Mouse (Mus musculus) embryonic facial prominence, embryonic 13.5 days (tissue): ENCODE measurements at regions not wholly inside any gene's neighbourhood (a gene's known extent, or its start where the extent isn't known, plus 50 kb on each side); places are given as distances from the start of the nearest gene placed in this dataset.

Experiments used
- ATAC-seq: fragments of 200-750 bp; cut with Nextera tagmentation; 2 replicates; pipeline ENCODE4 v1.8.0; 2017; ENCODE audit warnings: low read depth; ENCODE audit not compliant: insufficient number of reproducible peaks, insufficient read depth, low FRiP score, low TSS enrichment
- H3K27ac ChIP-seq: fragments of 300-500 bp; sonication (generic); 2 replicates; pipeline ENCODE4 v1.5.1; 2015; ENCODE audit warnings: moderate library complexity, mild to moderate bottlenecking, inconsistent platforms
- H3K27me3 ChIP-seq: fragments of 300-500 bp; sonication (generic); 2 replicates; pipeline ENCODE4 v1.6.1; 2015; ENCODE audit warnings: mild to moderate bottlenecking, inconsistent platforms
- H3K36me3 ChIP-seq: fragments of 300-500 bp; sonication (generic); 2 replicates; pipeline ENCODE4 v1.6.1; 2015; ENCODE audit warnings: mild to moderate bottlenecking, inconsistent platforms
- H3K4me1 ChIP-seq: fragments of 300-500 bp; sonication (generic); 2 replicates; pipeline ENCODE4 v1.6.1; 2015; ENCODE audit warnings: inconsistent platforms
- H3K4me2 ChIP-seq: fragments of 300-500 bp; sonication (generic); 2 replicates; pipeline ENCODE4 v1.6.1; 2015; ENCODE audit warnings: moderate library complexity, mild to moderate bottlenecking, inconsistent platforms
- H3K4me3 ChIP-seq: fragments of 300-500 bp; sonication (generic); 2 replicates; pipeline ENCODE4 v1.5.1; 2015; ENCODE audit warnings: mild to moderate bottlenecking, inconsistent platforms
- H3K9ac ChIP-seq: fragments of 300-500 bp; sonication (generic); 2 replicates; pipeline ENCODE4 v1.6.1; 2015; ENCODE audit warnings: mild to moderate bottlenecking, inconsistent platforms
- H3K9me3 ChIP-seq: fragments of 300-500 bp; sonication (generic); 2 replicates; pipeline ENCODE4 v1.6.1; 2016; ENCODE audit warnings: inconsistent platforms
- WGBS: fragments of 180-500 bp; shearing (Covaris S2); methylation state at CpG from one replicate; pipeline ENCODE4 v1.1.7; 2015; ENCODE audit warnings: mixed read lengths; 5-methylcytosine and 5-hydroxymethylcytosine counted together

DNA sequence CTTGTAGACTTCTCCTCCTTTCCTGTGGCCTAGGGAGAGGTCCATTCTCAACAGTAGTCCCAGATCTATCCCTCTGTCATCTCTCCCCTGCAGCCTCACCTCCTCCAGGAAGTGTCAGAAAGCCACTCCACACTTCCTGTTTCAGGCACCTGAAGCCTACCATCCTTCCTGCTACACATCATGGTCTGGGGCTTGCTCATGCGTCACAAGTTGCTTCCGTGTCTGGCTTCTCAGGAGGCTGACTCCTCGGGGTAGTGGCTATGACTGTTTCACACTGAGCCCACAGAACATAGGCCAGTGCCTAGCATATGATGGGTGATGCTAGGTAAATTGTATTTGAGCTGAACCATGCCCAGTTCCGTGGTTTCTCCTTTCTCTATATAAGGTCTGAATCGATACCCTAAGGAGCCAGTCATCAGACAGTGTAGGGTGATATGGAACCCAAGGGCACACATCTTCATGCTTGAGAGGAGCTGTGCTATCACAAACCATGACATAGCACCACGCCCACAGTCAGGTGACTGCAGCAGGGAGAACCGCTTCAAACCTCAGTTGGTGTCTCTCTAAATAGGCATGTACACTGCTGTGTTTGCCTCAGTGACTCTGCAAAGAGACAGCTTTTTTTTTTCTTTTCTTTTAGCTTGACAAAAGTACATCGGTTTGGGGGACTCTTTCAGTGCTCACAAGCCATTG is 272.2 kb downstream of the Sec61b start:
- Histone ChIP-seq H3K9me3 (no peaks in the 10 kb centered on the region), H3K4me3 (no peak overlapping the region), H3K27ac (no peak overlapping the region), H3K36me3 (no peaks in the 10 kb centered on the region), H3K4me1 (no peaks in the 10 kb centered on the region), H3K9ac (no peak overlapping the region), H3K4me2 (no peak overlapping the region), H3K27me3 (no peaks in the 10 kb centered on the region)
- no peak for ATAC-seq
- 85% methylated on average over 8 of the region's 8 CpGs for WGBS

DNA sequence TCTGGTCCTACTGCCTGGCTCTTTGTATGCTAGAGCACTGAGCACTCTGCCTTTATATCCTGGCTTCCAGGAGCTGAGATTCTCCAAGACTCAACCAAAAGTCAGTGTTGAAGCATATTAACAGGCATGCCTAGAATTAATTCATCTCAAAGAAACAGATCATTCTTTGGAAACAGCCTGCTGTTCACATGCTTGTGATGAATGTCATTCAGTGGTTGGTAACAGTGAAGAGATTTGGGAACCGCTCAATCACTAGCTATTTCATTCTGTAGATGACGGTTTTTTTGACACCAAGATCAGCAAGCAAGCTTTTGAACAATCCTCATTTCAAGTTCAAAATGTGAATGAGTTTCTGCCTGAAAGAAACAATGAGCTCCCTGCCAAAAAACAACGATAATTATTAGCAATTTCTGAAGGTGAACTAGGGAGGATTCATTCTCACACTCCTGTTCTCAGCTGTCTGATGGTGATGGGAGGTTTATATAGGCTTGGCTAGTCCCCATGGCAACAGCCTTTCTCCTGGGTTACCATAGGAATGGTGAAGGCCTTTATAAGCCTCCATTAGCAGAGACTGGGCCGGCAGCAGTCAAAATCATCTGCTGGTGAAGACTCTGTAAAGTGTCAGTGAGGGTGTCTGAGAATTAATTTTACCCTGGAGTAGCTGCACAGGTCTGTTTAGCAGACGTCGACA is 272.6 kb upstream of the Nr4a3 start:
- Histone ChIP-seq H3K36me3 (no peaks in the 10 kb centered on the region), H3K4me2 (no peak overlapping the region), H3K27me3 (no peaks in the 10 kb centered on the region), H3K4me1 (no peaks in the 10 kb centered on the region), H3K9me3 (no peaks in the 10 kb centered on the region), H3K4me3 (no peak overlapping the region), H3K9ac (no peak overlapping the region), H3K27ac (no peak overlapping the region)
- 85% methylated on average over 6 of the region's 6 CpGs for WGBS
- no peak for ATAC-seq

DNA sequence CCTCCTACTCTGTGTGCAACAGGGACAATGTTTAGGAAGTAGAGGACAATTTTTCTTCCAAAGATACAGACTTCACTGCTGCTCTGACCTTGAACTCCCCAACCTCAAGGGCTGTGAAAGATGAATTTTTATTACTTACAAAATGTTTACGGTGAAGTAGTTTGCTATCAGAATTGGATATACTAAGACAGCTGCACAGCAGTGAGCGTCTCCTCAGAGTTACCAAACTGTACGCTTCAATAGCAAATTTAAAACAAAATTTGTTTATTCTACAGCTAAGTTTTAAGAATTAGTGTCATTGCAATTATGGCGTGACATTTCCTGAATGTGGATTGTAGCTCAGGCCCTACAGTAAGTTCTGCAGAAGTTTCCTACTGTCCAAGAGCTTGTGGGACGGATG is 270.3 kb upstream of the Nr4a3 start:
- no peaks in the 10 kb centered on the region for H3K36me3 ChIP-seq
- no peak overlapping the region for H3K4me3 ChIP-seq
- H3K4me2 ChIP-seq = no peak overlapping the region
- H3K9ac ChIP-seq = no peak overlapping the region
- ATAC-seq = no peak
- H3K4me1 ChIP-seq = no peaks in the 10 kb centered on the region
- no peaks in the 10 kb centered on the region for H3K9me3 ChIP-seq
- no peaks in the 10 kb centered on the region for H3K27me3 ChIP-seq
- no peak overlapping the region for H3K27ac ChIP-seq
- WGBS = 66% methylated on average over 5 of the region's 5 CpGs

DNA sequence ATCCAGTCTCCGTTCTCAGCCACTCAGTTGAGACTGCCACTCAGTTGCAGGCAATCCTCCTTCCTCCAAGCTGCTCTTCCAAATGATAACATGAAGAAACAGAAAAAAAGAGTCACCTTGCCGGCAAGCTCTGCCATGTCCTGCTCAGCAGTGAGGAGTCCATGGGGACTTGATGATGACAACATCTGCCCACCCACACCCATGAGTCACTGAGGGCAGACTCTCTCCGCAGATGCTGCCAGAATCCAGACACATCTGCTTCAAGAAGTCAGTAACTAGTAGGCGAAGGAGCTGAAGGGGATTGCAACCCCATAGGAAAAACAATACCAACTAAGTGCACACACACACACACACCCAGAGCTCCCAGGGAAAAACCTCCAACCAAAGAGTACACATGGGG is 263.9 kb upstream of the Nr4a3 start:
- H3K27me3 ChIP-seq = no peaks in the 10 kb centered on the region
- no peak overlapping the region for H3K27ac ChIP-seq
- no peak overlapping the region for H3K4me3 ChIP-seq
- no peak overlapping the region for H3K9ac ChIP-seq
- no peaks in the 10 kb centered on the region for H3K36me3 ChIP-seq
- no peak overlapping the region for H3K4me2 ChIP-seq
- no peaks in the 10 kb centered on the region for H3K4me1 ChIP-seq
- WGBS = 80% methylated on average over 4 of the region's 4 CpGs
- ATAC-seq = no peak
- no peaks in the 10 kb centered on the region for H3K9me3 ChIP-seq

DNA sequence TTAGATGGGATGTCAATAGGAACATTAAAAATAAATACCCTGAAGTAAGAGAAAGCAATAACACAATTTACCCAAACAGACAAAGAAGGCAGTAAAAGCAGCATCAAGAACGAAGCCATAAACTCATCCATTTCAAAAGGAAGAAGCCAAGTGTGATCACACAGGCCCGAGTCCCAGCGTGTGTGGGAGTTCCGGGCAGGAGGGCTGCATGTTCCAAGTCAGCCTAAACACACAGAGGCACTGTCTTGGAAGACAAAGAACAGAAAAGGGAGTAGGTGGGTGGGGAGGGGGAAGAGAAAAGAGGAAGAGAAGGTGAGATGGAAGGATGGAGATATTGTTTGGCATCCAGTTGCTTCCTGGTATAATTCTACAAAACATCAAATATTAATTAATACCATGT is 248.0 kb upstream of the Nr4a3 start:
- ATAC-seq = no peak
- no peaks in the 10 kb centered on the region for H3K9me3 ChIP-seq
- H3K4me3 ChIP-seq = no peak overlapping the region
- H3K4me2 ChIP-seq = no peak overlapping the region
- H3K27me3 ChIP-seq = no peaks in the 10 kb centered on the region
- no peak overlapping the region for H3K9ac ChIP-seq
- no peak overlapping the region for H3K27ac ChIP-seq
- 92% methylated on average over 4 of the region's 4 CpGs for WGBS
- no peaks in the 10 kb centered on the region for H3K4me1 ChIP-seq
- H3K36me3 ChIP-seq = no peaks in the 10 kb centered on the region

DNA sequence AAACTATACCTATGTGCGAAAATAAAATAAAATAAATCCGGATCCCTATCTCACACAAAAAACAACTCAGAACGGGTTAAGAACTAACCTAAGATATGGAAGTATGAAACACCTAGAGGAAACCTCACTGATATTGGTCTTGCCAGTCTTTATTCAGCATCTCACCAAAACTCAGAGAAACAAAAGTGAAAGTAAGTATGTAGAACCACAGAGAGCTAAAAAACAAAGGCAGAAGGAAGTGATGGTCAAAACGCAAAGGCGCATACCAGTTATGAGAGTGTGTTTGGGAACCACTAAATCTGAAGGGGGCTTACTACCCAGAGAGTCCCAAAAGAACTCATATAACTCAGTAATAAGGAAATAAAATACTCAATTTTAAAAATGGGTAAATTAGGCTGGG is 245.8 kb upstream of the Nr4a3 start:
- Histone ChIP-seq H3K9me3 (no peaks in the 10 kb centered on the region), H3K36me3 (no peaks in the 10 kb centered on the region), H3K27ac (no peak overlapping the region), H3K9ac (no peak overlapping the region), H3K27me3 (no peaks in the 10 kb centered on the region), H3K4me1 (no peaks in the 10 kb centered on the region), H3K4me2 (no peak overlapping the region), H3K4me3 (no peak overlapping the region)
- ATAC-seq = no peak
- WGBS = 92% methylated on average over 5 of the region's 5 CpGs

DNA sequence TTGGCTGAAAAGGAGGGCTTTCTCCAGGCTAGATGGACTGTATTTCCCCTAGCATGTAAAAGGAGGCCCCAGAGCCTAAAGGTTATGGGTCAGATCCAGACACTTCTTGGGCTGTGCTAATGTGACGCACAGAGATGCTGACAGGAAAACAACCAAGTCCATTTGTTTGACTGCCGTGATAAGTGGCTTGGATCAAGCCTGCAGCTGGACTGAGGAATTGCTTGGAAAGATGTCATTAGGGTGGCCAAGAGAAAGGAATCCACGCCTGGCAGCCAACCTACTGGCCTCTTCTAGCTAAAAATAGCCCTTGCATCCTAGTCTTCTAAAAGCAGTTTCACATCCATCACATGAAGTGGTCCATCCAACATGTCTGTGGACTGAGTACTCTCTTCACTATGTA is 241.8 kb upstream of the Nr4a3 start:
- no peaks in the 10 kb centered on the region for H3K9me3 ChIP-seq
- no peak overlapping the region for H3K4me3 ChIP-seq
- WGBS = 73% methylated on average over 3 of the region's 3 CpGs
- ATAC-seq = no peak
- no peaks in the 10 kb centered on the region for H3K27me3 ChIP-seq
- H3K9ac ChIP-seq = no peak overlapping the region
- no peak overlapping the region for H3K4me2 ChIP-seq
- H3K4me1 ChIP-seq = no peaks in the 10 kb centered on the region
- H3K27ac ChIP-seq = no peak overlapping the region
- no peaks in the 10 kb centered on the region for H3K36me3 ChIP-seq

DNA sequence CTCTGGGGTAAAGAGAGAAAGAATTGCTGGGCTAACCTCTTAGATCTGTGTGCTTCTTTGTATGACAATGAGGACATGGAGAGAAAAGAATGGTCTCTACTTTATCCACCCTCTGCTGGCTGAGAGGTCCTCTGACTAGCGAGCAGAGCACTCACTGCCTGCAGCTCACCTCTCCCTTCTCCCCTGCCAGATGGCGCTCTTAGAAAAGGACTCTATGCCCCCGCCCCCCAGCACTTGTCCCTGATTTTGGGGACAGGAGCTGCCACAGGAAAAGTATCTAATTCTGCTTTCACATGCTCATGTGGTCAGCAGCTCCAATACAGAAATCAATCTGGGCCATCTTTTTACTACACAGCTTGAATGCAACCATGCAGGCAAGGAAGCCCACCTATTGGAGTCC is 237.1 kb upstream of the Nr4a3 start:
- Histone ChIP-seq H3K36me3 (no peaks in the 10 kb centered on the region), H3K27me3 (no peaks in the 10 kb centered on the region), H3K9ac (no peak overlapping the region), H3K27ac (no peak overlapping the region), H3K4me3 (no peak overlapping the region), H3K9me3 (no peaks in the 10 kb centered on the region), H3K4me1 (no peaks in the 10 kb centered on the region), H3K4me2 (no peak overlapping the region)
- WGBS = 11% methylated on average over 3 of the region's 3 CpGs
- ATAC-seq = no peak

DNA sequence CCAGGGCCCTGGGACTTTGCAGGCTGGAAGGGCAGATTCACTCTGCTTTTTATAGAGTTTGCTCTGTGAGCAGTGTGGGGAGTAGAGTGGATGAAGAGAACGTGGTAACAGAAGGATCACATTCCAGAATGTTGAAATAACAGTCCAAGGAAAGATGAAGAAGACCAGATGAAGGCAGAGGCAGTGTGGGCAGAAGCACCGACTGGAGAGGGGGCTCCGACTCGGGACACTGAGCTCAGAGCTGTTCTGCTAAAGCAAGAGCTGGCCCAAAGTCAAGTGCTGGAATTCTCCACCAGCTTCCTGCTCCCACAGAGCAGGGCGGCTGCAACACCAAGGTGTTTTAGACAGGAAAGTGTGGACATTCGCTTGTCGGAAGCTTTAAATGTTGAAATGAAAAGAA is 230.9 kb upstream of the Nr4a3 start:
- Histone ChIP-seq H3K27me3 (no peaks in the 10 kb centered on the region), H3K9me3 (no peaks in the 10 kb centered on the region), H3K4me1 (0 out of 2 replicates have a peak, but pooled peaks cover 5% of the 10 kb centered on the region), H3K36me3 (no peaks in the 10 kb centered on the region), H3K27ac (no peak overlapping the region), H3K4me3 (no peak overlapping the region), H3K4me2 (no peak overlapping the region), H3K9ac (no peak overlapping the region)
- 66% methylated on average over 7 of the region's 7 CpGs for WGBS
- ATAC-seq = no peak

DNA sequence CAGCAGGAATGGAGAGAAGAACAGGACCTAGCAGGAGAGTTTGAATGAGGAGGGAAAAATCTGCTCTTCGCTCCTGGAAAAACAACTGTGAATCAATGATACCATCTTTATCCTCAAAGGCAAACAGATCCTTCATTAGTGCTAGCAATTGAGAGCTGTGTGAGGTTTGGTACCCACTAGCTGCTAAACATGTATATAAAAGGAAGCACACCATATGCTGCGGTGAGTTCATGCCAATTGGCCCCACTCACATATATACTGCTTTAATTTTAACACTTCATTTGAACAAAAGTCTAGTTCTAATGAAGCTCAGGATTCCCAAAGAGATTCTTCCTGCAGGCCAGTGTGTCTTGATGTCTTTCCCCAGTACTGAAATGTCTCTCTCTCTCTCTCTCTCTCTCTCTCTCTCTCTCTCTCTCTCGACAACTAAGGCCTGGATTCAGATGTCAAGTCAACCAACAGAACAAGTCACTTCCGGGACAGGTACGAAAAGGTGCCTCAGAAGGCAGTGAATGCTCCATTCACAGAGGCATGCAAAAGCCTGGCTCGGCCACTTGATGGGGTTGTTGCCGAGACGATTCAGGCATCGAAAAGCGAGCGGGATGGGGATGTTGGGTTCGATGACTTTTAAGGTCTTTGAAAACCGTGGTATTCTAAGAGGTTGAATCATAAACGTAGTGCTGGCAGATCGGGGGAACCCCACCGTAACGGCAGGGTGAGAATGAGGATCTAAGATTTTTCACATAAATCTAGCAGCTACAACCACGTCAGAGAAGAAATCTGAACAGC is 226.4 kb upstream of the Nr4a3 start:
- no peak for ATAC-seq
- Histone ChIP-seq H3K27me3 (no peaks in the 10 kb centered on the region), H3K9ac (no peak overlapping the region), H3K4me3 (no peak overlapping the region), H3K36me3 (no peaks in the 10 kb centered on the region), H3K4me2 (no peak overlapping the region), H3K27ac (no peak overlapping the region), H3K9me3 (no peaks in the 10 kb centered on the region), H3K4me1 (0 out of 2 replicates have a peak, but pooled peaks cover 4% of the 10 kb centered on the region)
- 91% methylated on average over 18 of the region's 18 CpGs for WGBS

DNA sequence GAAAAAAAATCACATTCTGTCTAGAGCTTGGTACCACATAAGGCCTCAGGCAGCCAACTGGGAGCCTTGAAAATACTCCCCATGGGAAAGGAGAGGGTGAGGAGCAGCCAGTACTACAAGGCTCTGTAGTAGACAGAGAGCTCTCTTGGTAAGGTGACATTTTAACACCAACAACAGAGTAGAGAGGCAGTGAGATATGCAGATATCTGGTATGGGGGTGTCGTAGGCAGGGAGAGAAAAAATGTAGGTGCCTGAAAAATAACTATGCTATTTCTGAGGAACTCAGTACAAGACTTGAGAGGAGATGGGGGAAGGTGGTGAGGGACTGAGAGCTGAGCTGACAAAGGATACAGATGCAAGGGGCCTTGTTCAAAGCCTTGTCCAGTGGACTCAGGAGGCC is 224.4 kb upstream of the Nr4a3 start:
- Histone ChIP-seq H3K9ac (no peak overlapping the region), H3K9me3 (no peaks in the 10 kb centered on the region), H3K36me3 (no peaks in the 10 kb centered on the region), H3K27me3 (no peaks in the 10 kb centered on the region), H3K4me1 (no peaks in the 10 kb centered on the region), H3K4me2 (no peak overlapping the region), H3K27ac (no peak overlapping the region), H3K4me3 (no peak overlapping the region)
- WGBS = 90% methylated on average over 1 of the region's 1 CpGs
- ATAC-seq = no peak

DNA sequence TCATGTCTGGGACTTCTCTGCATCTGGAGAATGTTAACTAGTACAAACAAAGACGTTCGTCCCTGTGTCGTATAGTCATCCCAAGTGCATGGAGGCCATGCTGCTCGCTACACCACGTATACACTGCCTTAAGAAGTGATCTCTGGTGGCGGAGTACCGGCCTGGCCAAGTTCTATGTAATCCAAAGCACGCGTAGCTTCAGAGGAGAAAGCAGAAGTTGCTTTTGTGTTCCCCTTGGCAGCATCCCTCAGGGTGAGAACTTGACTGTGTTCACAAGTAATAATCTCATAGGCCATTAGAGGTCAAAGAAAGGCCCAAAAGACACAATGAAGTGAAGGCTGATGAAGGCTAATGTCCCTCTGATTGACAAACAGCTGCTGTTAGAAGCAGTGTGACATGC is 221.7 kb upstream of the Nr4a3 start:
- 71% methylated on average over 9 of the region's 9 CpGs for WGBS
- Histone ChIP-seq H3K9me3 (no peaks in the 10 kb centered on the region), H3K27ac (no peak overlapping the region), H3K9ac (no peak overlapping the region), H3K36me3 (no peaks in the 10 kb centered on the region), H3K27me3 (no peaks in the 10 kb centered on the region), H3K4me1 (no peaks in the 10 kb centered on the region), H3K4me2 (no peak overlapping the region), H3K4me3 (no peak overlapping the region)
- ATAC-seq = no peak
